ENCODE assay signal across 13 mouse cellular contexts in the genomic region with DNA sequence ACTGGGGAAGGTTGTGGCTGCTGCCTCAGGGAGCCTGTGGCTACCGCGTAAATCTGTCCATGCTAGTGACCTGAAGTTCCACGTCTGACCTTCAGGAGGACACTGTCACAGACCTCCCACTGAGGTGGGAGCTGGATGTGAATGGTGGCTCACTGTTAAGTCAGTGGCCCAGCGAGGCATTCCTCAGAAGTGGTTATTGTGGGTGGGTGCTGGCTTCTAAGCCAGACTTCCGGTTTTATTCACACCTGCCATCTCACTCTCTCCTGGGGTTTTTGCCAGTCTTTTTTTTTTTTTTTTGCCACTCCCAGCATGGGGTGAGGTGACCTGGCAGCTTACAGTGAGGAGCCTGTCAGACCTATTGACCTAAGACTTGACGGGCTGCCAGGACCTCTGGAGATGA. TPM values are rescaled to one million over a fixed set of nuclear protein-coding genes. Genes with fewer than 3 reads are reported as not detected.
DNase-seq lines count a peak whose midpoint lies in the region; ATAC-seq lines count a peak whose summit lies in the region.
"Had no signal": no experiment of that assay in that cellular context is flagged by ENCODE, and none has a peak within 500 bp of the region (broad histone marks: within the 10 kb centered on the region; RNA-seq: fewer than 3 reads in every experiment).

No protein-coding gene starts in this region.

- peak; percentile 66 for ATAC-seq in megakaryocyte progenitor cell, adult 5-6 weeks (replicated peaks; ENCODE audit: poor library complexity)
- no peak for ATAC-seq in forebrain, embryonic 15.5 days (replicated peaks)

- no peak overlapping the region for H3K4me3 ChIP-seq in forebrain, embryonic 15.5 days
- H3K4me3 ChIP-seq: midbrain, embryonic 10.5 days; neural tube, embryonic 12.5 days had no signal

- no peaks in the 10 kb centered on the region for H3K9me3 ChIP-seq in forebrain, embryonic 15.5 days
- H3K9me3 ChIP-seq: G1E; midbrain, embryonic 10.5 days; neural tube, embryonic 12.5 days had no signal

- H3K27ac ChIP-seq in forebrain, embryonic 15.5 days (replicated peaks): no peak overlapping the region
- H3K27ac ChIP-seq: midbrain, embryonic 10.5 days; neural tube, embryonic 12.5 days had no signal

- H3K27me3 ChIP-seq in forebrain, embryonic 15.5 days: no peaks in the 10 kb centered on the region
- H3K27me3 ChIP-seq: neural tube, embryonic 12.5 days had no signal

- peak; percentile 36 for DNase-seq in lung, postnatal 36 days
- DNase-seq in lung, postnatal 4 days: no peak
- DNase-seq in ZHBTc4 (ENCODE audit: low read depth, low spot score): peak; percentile 77
- no peak for DNase-seq in right cerebral cortex, adult 18-20 months
- DNase-seq in kidney, adult 9 months: no peak
- DNase-seq: adrenal gland, postnatal 10 days; gastrocnemius, postnatal 36 days; right cerebral cortex, postnatal 25 days had no signal

- no peak overlapping the region for H3K9ac ChIP-seq in forebrain, embryonic 15.5 days (replicated peaks)
- H3K9ac ChIP-seq: neural tube, embryonic 12.5 days had no signal

- H3K4me1 ChIP-seq in forebrain, embryonic 15.5 days: peaks cover 17% of the 10 kb centered on the region

- H3K36me3 ChIP-seq in forebrain, embryonic 15.5 days: no peaks in the 10 kb centered on the region
- H3K36me3 ChIP-seq: G1E; midbrain, embryonic 10.5 days; neural tube, embryonic 12.5 days had no signal

- no peak overlapping the region for H3K4me2 ChIP-seq in forebrain, embryonic 15.5 days (replicated peaks)
- H3K4me2 ChIP-seq: neural tube, embryonic 12.5 days had no signal

- WGBS in forebrain, embryonic 15.5 days: 58% methylated on average over 6 of the region's 6 CpGs

RNA-seq across cellular contexts. Expression of a gene that starts 43.3 kb away (rescaled TPM):
- total RNA-seq in megakaryocyte progenitor cell, adult 5-6 weeks (2015): 94.5 and 144 TPM in 2 replicates
- total RNA-seq in megakaryocyte progenitor cell, adult 5-6 weeks (2017): 72.4 and 111 TPM in 2 replicates
- polyA plus RNA-seq in forebrain, embryonic 15.5 days (2015; fragmentation: Nextera tagmentation; extraction: Ambion mirVana): 1.6 and 2.2 TPM in 2 replicates

RNA-seq across cellular contexts. Expression of a gene that starts 55.8 kb away (rescaled TPM):
- 327 and 328 TPM in 2 replicates for total RNA-seq in megakaryocyte progenitor cell, adult 5-6 weeks (2015)
- total RNA-seq in megakaryocyte progenitor cell, adult 5-6 weeks (2017): 142 and 176 TPM in 2 replicates
- 150 and 156 TPM in 2 replicates for polyA plus RNA-seq in forebrain, embryonic 15.5 days (2015; fragmentation: Nextera tagmentation; extraction: Ambion mirVana)

Comparison
In these comparisons a context has a peak if more than half of its experiments do, and no peak if none do; other contexts are left out.
1. DNase-seq: peak in lung, postnatal 36 days (single experiment) and ZHBTc4 (single experiment); none in lung, postnatal 4 days (0 of 2), right cerebral cortex, adult 18-20 months (single experiment) and kidney, adult 9 months (single experiment).